Mouse (Mus musculus) liver, adult 2 months (tissue): ENCODE measurements at regions not wholly inside any gene's neighbourhood (a gene's known extent, or its start where the extent isn't known, plus 50 kb on each side); places are given as distances from the start of the nearest gene placed in this dataset.

Experiments
- CTCF ChIP-seq: fragments of 200-500 bp; IDR thresholded peaks from 2 replicates; pipeline ENCODE4 v1.5.1; 2011; ENCODE audit warnings: low read depth, low read length, control low read depth
- POLR2A ChIP-seq: fragments of 200-500 bp; IDR thresholded peaks from 2 replicates; pipeline ENCODE4 v1.6.1; 2011; ENCODE audit warnings: low read length, control low read depth; ENCODE audit not compliant: insufficient read depth; ENCODE audit errors: extremely low read depth

DNA sequence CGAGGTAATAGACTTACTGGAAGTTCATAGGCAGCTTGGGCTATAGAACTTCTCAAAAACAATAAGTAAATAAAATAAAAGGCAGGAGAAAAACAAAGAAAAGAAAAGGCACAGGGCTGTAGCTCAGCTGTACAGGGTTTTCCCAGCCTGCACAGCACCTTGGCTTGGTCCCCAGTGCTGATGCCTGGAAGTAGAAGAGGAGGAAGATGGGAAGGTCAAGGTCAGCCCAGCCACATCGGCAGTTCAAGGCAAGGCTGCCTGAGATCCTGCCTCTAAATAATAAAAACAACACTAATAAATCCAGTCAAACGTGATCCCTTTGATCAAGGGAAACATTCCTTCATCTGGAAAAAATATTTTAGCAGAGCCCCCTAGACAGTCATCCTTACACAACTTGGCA is 103.1 kb downstream of the Cenpf start:
- TF ChIP-seq CTCF = no peak
- TF ChIP-seq POLR2A = no peak
